Mouse (Mus musculus) cerebellum, postnatal 4 days (tissue): ENCODE results near the gene Mdfic.

Source experiments
- DNase-seq, 2 experiments: peaks; one replicate each; pipeline ENCODE4 v3.0.0; 2022; ENCODE audit warnings: low spot score in 2 of 2, mixed read lengths in 1 of 2

Mdfic gene

GRCm38 (mm10) chr6:15792680-15793601, 72.5 kb downstream of the Mdfic start:
- DNase-seq = no peak

GRCm38 (mm10) chr6:15793602-15794345, 73.3 kb downstream of the Mdfic start:
- no peak for DNase-seq

- no peak for DNase-seq
These were observed 74.3 kb downstream of the Mdfic start for GRCm38 (mm10) chr6:15794801-15795200.

GRCm38 (mm10) chr6:15807382-15807781, 86.9 kb downstream of the Mdfic start:
- DNase-seq = no peak

- no peak for DNase-seq
These were observed 104.8 kb downstream of the Mdfic start for GRCm38 (mm10) chr6:15825236-15825635.

- no peak for DNase-seq
These were observed 109.4 kb downstream of the Mdfic start for GRCm38 (mm10) chr6:15829812-15830211.

GRCm38 (mm10) chr6:15830651-15831050, 110.2 kb downstream of the Mdfic start:
- no peak for DNase-seq

- DNase-seq = no peak
These were observed 117.2 kb downstream of the Mdfic start for GRCm38 (mm10) chr6:15837695-15838094.

- DNase-seq = no peak
These were observed 119.4 kb downstream of the Mdfic start for GRCm38 (mm10) chr6:15839831-15840230.

- DNase-seq = no peak
These were observed 120.0 kb downstream of the Mdfic start for GRCm38 (mm10) chr6:15840429-15840828.

- DNase-seq = no peak
These were observed 121.2 kb downstream of the Mdfic start for GRCm38 (mm10) chr6:15841476-15842209.

GRCm38 (mm10) chr6:15843295-15843694, 122.8 kb downstream of the Mdfic start:
- no peak for DNase-seq

GRCm38 (mm10) chr6:15845711-15846342, 125.4 kb downstream of the Mdfic start:
- no peak for DNase-seq
